Mouse (Mus musculus): ENCODE measurements at regions not wholly inside any gene's neighbourhood (a gene's known extent, or its start where the extent isn't known, plus 50 kb on each side); places are given as distances from the start of the nearest gene placed in this dataset.
"Not testable (repeated sequence)": the region's sequence is repeated elsewhere in the genome, so short reads cannot be mapped to it uniquely, and the experiment has no call there.

GRCm38 (mm10) chr6:73611839-73612238, 142.4 kb upstream of the 4931417E11Rik start:
- Histone ChIP-seq H3K4me3 (ENCODE audit: low read length) (no peak overlapping the region), H3K4me2 (ENCODE audit: low read depth, low read length) (no peak overlapping the region)
- 68% methylated on average over 6 of the region's 6 CpGs for WGBS

GRCm38 (mm10) chr6:73610048-73610624, 140.7 kb upstream of the 4931417E11Rik start:
- H3K27me3 ChIP-seq (ENCODE audit: control insufficient read depth, insufficient read depth, low read depth, low read length) = no peaks in the 10 kb centered on the region
- H3K9ac ChIP-seq (ENCODE audit: low read length) = no peak overlapping the region
- no peak overlapping the region for H3K4me3 ChIP-seq (ENCODE audit: low read length)
- 38% methylated on average over 2 of the region's 2 CpGs for WGBS
- ATAC-seq (ENCODE audit: low read depth) = 0 out of 2 replicates have a peak, but pooled peaks have one; percentile 12
- no peak overlapping the region for H3K4me2 ChIP-seq (ENCODE audit: low read depth, low read length)
- no peaks in the 10 kb centered on the region for H3K9me3 ChIP-seq (ENCODE audit: control insufficient read depth, low read length)
- H3K4me1 ChIP-seq (replicated peaks; ENCODE audit: control insufficient read depth, insufficient read depth, low read length) = no peaks in the 10 kb centered on the region
- H3K36me3 ChIP-seq (ENCODE audit: control insufficient read depth, insufficient read depth, low read length) = no peaks in the 10 kb centered on the region
- H3K27ac ChIP-seq (ENCODE audit: low read length) = no peak overlapping the region

More at GRCm38 (mm10) chr6:73611839-73612238, 142.4 kb upstream of the 4931417E11Rik start:
- no peak for ATAC-seq (ENCODE audit: low read depth)
- Histone ChIP-seq H3K9me3 (ENCODE audit: control insufficient read depth, low read length) (no peaks in the 10 kb centered on the region), H3K36me3 (ENCODE audit: control insufficient read depth, insufficient read depth, low read length) (no peaks in the 10 kb centered on the region), H3K27me3 (ENCODE audit: control insufficient read depth, insufficient read depth, low read depth, low read length) (no peaks in the 10 kb centered on the region), H3K27ac (ENCODE audit: low read length) (no peak overlapping the region), H3K9ac (ENCODE audit: low read length) (no peak overlapping the region), H3K4me1 (replicated peaks; ENCODE audit: control insufficient read depth, insufficient read depth, low read length) (no peaks in the 10 kb centered on the region)

GRCm38 (mm10) chr6:73587686-73588085, 118.2 kb upstream of the 4931417E11Rik start:
- Histone ChIP-seq H3K36me3 (ENCODE audit: control insufficient read depth, insufficient read depth, low read length) (no peaks in the 10 kb centered on the region), H3K27ac (ENCODE audit: low read length) (no peak overlapping the region), H3K4me1 (replicated peaks; ENCODE audit: control insufficient read depth, insufficient read depth, low read length) (no peaks in the 10 kb centered on the region), H3K4me3 (ENCODE audit: low read length) (no peak overlapping the region), H3K9me3 (ENCODE audit: control insufficient read depth, low read length) (no peaks in the 10 kb centered on the region), H3K9ac (ENCODE audit: low read length) (no peak overlapping the region), H3K4me2 (ENCODE audit: low read depth, low read length) (no peak overlapping the region), H3K27me3 (ENCODE audit: control insufficient read depth, insufficient read depth, low read depth, low read length) (no peaks in the 10 kb centered on the region)
- no peak for ATAC-seq (ENCODE audit: low read depth)
- 63% methylated on average over 2 of the region's 2 CpGs for WGBS

- Histone ChIP-seq H3K9ac (ENCODE audit: low read length) (no peak overlapping the region), H3K9me3 (ENCODE audit: control insufficient read depth, low read length) (no peaks in the 10 kb centered on the region), H3K4me3 (ENCODE audit: low read length) (no peak overlapping the region), H3K27me3 (ENCODE audit: control insufficient read depth, insufficient read depth, low read depth, low read length) (no peaks in the 10 kb centered on the region), H3K36me3 (ENCODE audit: control insufficient read depth, insufficient read depth, low read length) (no peaks in the 10 kb centered on the region), H3K4me2 (ENCODE audit: low read depth, low read length) (no peak overlapping the region), H3K27ac (ENCODE audit: low read length) (no peak overlapping the region), H3K4me1 (replicated peaks; ENCODE audit: control insufficient read depth, insufficient read depth, low read length) (no peaks in the 10 kb centered on the region)
- 64% methylated on average over 2 of the region's 2 CpGs for WGBS
- no peak for ATAC-seq (ENCODE audit: low read depth)
Measured at GRCm38 (mm10) chr6:73576708-73577107, 107.2 kb upstream of the 4931417E11Rik start.

GRCm38 (mm10) chr6:73560000-73560399, 90.5 kb upstream of the 4931417E11Rik start:
- Histone ChIP-seq H3K4me2 (ENCODE audit: low read depth, low read length) (no peak overlapping the region), H3K27ac (ENCODE audit: low read length) (no peak overlapping the region), H3K4me3 (ENCODE audit: low read length) (no peak overlapping the region), H3K36me3 (ENCODE audit: control insufficient read depth, insufficient read depth, low read length) (no peaks in the 10 kb centered on the region), H3K4me1 (replicated peaks; ENCODE audit: control insufficient read depth, insufficient read depth, low read length) (no peaks in the 10 kb centered on the region), H3K9ac (ENCODE audit: low read length) (no peak overlapping the region), H3K9me3 (ENCODE audit: control insufficient read depth, low read length) (no peaks in the 10 kb centered on the region), H3K27me3 (ENCODE audit: control insufficient read depth, insufficient read depth, low read depth, low read length) (no peaks in the 10 kb centered on the region)
- ATAC-seq (ENCODE audit: low read depth) = no peak
- WGBS = 60% methylated on average over 2 of the region's 2 CpGs

- Histone ChIP-seq H3K4me3 (ENCODE audit: low read length) (no peak overlapping the region), H3K4me2 (ENCODE audit: low read depth, low read length) (no peak overlapping the region), H3K27ac (ENCODE audit: low read length) (no peak overlapping the region), H3K4me1 (replicated peaks; ENCODE audit: control insufficient read depth, insufficient read depth, low read length) (no peaks in the 10 kb centered on the region), H3K9ac (ENCODE audit: low read length) (no peak overlapping the region), H3K36me3 (ENCODE audit: control insufficient read depth, insufficient read depth, low read length) (no peaks in the 10 kb centered on the region), H3K27me3 (ENCODE audit: control insufficient read depth, insufficient read depth, low read depth, low read length) (no peaks in the 10 kb centered on the region), H3K9me3 (ENCODE audit: control insufficient read depth, low read length) (no peaks in the 10 kb centered on the region)
- 83% methylated on average over 1 of the region's 1 CpGs for WGBS
- no peak for ATAC-seq (ENCODE audit: low read depth)
Measured at GRCm38 (mm10) chr6:73530559-73530958, 61.1 kb upstream of the 4931417E11Rik start.

GRCm38 (mm10) chr6:73530098-73530497, 60.6 kb upstream of the 4931417E11Rik start:
- ATAC-seq (ENCODE audit: low read depth) = no peak
- Histone ChIP-seq H3K9ac (ENCODE audit: low read length) (no peak overlapping the region), H3K9me3 (ENCODE audit: control insufficient read depth, low read length) (no peaks in the 10 kb centered on the region), H3K36me3 (ENCODE audit: control insufficient read depth, insufficient read depth, low read length) (no peaks in the 10 kb centered on the region), H3K27me3 (ENCODE audit: control insufficient read depth, insufficient read depth, low read depth, low read length) (no peaks in the 10 kb centered on the region), H3K27ac (ENCODE audit: low read length) (no peak overlapping the region), H3K4me1 (replicated peaks; ENCODE audit: control insufficient read depth, insufficient read depth, low read length) (no peaks in the 10 kb centered on the region), H3K4me2 (ENCODE audit: low read depth, low read length) (no peak overlapping the region), H3K4me3 (ENCODE audit: low read length) (no peak overlapping the region)
- 84% methylated on average over 1 of the region's 1 CpGs for WGBS

GRCm38 (mm10) chr6:73523658-73524057, 54.2 kb upstream of the 4931417E11Rik start:
- H3K4me2 ChIP-seq (ENCODE audit: low read depth, low read length) = no peak overlapping the region
- no peaks in the 10 kb centered on the region for H3K4me1 ChIP-seq (replicated peaks; ENCODE audit: control insufficient read depth, insufficient read depth, low read length)
- H3K9ac ChIP-seq (ENCODE audit: low read length) = no peak overlapping the region
- no peaks in the 10 kb centered on the region for H3K27me3 ChIP-seq (ENCODE audit: control insufficient read depth, insufficient read depth, low read depth, low read length)
- 54% methylated on average over 9 of the region's 9 CpGs for WGBS
- H3K4me3 ChIP-seq (ENCODE audit: low read length) = no peak overlapping the region
- no peak overlapping the region for H3K27ac ChIP-seq (ENCODE audit: low read length)
- H3K36me3 ChIP-seq (ENCODE audit: control insufficient read depth, insufficient read depth, low read length) = no peaks in the 10 kb centered on the region
- H3K9me3 ChIP-seq (ENCODE audit: control insufficient read depth, low read length) = no peaks in the 10 kb centered on the region
- no peak for ATAC-seq (ENCODE audit: low read depth)

- not testable (repeated sequence) for ATAC-seq (ENCODE audit: low read depth); H3K9me3 ChIP-seq (ENCODE audit: control insufficient read depth, low read length); H3K4me3 ChIP-seq (ENCODE audit: low read length); H3K27me3 ChIP-seq (ENCODE audit: control insufficient read depth, insufficient read depth, low read depth, low read length); H3K36me3 ChIP-seq (ENCODE audit: control insufficient read depth, insufficient read depth, low read length); H3K9ac ChIP-seq (ENCODE audit: low read length); H3K4me2 ChIP-seq (ENCODE audit: low read depth, low read length); H3K27ac ChIP-seq (ENCODE audit: low read length); H3K4me1 ChIP-seq (replicated peaks; ENCODE audit: control insufficient read depth, insufficient read depth, low read length)
- 81% methylated on average over 4 of the region's 4 CpGs for WGBS
Measured at GRCm38 (mm10) chr6:73519894-73520293, 50.4 kb upstream of the 4931417E11Rik start.

Data from lung, embryonic 16.5 days (tissue).